Mouse (Mus musculus) megakaryocyte, embryonic 14.5 days (primary cell): ENCODE results near the gene Ropn1.

Experiments
- FLI1 ChIP-seq: IDR thresholded peaks from 2 replicates; pipeline ENCODE4 v1.6.1; 2012; ENCODE audit warnings: low read length, inconsistent platforms, mixed read lengths
- GATA1 ChIP-seq: IDR thresholded peaks from 3 replicates; pipeline ENCODE4 v1.6.1; 2012; ENCODE audit warnings: mixed read lengths, low read length, inconsistent platforms, borderline replicate concordance

DNA sequence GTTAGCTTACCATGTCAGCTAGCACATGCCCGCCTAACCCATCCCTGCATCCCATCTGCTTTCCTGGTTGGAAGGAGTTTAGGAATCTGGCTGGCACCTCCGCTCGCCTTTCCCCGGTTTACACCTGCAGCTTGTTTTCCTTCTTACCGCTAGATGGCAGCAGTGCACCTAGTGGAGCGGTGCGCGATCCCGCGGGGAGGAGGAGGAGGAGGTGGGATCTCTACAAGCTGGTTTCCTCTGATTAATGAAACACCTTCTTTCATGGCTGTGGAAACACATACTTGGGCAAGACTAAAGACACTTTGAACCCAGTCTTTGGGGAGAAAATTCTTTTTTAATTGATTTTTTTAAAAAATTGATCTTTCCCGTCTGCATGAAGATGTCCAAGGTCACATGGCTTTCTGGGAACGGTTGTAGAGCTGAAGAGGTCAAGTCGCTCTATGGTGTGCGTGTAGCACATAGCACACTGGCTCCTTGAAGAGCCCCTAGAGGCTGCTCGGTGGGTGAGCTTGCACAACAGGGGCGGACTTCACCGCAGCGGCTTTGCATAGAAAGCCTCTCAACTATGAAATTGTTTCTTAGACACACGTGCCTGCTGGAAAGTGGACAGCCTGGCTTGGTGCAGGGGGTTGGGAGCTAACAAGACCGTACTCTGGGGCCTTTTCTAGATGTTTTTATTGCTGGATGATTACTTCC lies 17.5 kb downstream of the Ropn1 start:
- no peak for TF ChIP-seq GATA1
- TF ChIP-seq FLI1 = no peak
